Mouse (Mus musculus): ENCODE results near the gene Sik3. TPM values are rescaled to one million over a fixed set of nuclear protein-coding genes. Genes with fewer than 3 reads are reported as not detected.

Sik3 gene
- polyA plus RNA-seq, 1 experiment = 13.7 TPM

DNA sequence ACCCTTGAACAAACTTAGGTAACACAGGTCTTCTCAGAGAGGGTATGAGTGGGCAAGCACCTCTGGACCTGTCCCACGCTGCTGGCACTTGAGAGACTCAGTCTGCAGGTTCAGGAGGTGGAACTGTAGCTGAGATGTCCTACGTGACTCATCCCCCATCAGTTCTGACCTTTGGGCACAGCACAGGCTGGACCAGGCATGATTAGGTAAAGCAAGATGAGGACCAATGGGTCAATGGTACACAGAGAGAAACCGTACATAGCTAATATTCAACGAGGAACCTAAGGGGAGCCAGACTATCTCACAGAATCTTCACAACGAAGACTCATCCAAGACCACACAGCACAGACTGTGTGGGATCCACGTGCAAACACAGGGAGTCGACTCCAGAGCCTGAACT, 226.2 kb downstream of the Sik3 start:
- TF ChIP-seq POLR2A (IDR thresholded peaks at IDR 0.05; ENCODE audit: low read depth, low read length) = no peak
- TF ChIP-seq CTCF (IDR thresholded peaks at IDR 0.05; ENCODE audit: extremely low read depth, insufficient read depth, insufficient read length, insufficient replicate concordance) = no peak
- no peak for DNase-seq (ENCODE audit: low read depth in 1 of 2, low spot score in 2 of 2)
- H3K36me3 ChIP-seq (ENCODE audit: control insufficient read depth, insufficient read depth, low read length) = no peaks in the 10 kb centered on the region
- no peak overlapping the region for H3K4me3 ChIP-seq (ENCODE audit: extremely low read depth, insufficient read depth, insufficient read length)
- no peaks in the 10 kb centered on the region for H3K4me1 ChIP-seq (ENCODE audit: control insufficient read depth, insufficient read depth, insufficient read length)
- no peak overlapping the region for H3K27ac ChIP-seq (ENCODE audit: insufficient read depth, low read length)
- no peaks in the 10 kb centered on the region for H3K27me3 ChIP-seq (ENCODE audit: control insufficient read depth, insufficient read depth, low read length)
- 86% methylated on average over 7 of the region's 7 CpGs for WGBS

DNA sequence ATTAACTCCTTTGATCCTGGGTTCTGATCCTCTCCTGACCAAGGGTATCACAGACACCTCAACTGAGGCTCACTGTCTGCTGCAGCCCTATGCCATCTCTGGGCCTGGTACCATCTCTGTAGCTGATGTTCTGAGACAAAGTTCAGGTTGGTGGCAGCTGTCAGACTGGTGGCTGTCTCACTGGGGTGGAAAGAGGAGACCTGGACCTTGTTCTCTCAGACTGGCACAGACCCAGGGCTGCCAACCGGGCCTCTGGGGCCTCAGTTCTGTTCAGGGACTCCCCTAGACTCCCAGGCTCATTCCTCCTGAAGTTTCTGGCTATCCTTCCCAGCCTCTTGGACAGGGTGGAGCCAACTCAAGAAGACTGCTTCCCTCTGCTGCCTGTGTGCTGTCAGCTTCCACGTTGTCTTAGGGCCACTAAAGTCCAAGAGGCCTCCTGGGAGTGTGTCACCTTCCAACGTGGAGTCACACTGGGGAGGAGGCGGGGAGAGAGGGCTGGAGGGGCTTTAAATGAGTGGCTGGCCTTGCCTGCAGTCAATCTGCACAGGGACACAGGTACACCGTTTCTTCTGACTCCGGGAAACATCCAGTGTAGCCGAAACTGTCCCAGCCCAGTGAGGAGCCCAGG, 228.0 kb downstream of the Sik3 start, which contains the start of gene Apoa4:
Apoa4 (plus strand) TSS at position 171 of the 628 bp plus-strand sequence.
- TF ChIP-seq POLR2A (IDR thresholded peaks at IDR 0.05; ENCODE audit: low read depth, low read length) (no peak), CTCF (IDR thresholded peaks at IDR 0.05; ENCODE audit: extremely low read depth, insufficient read depth, insufficient read length, insufficient replicate concordance) (no peak)
- Histone ChIP-seq H3K27me3 (ENCODE audit: control insufficient read depth, insufficient read depth, low read length) (no peaks in the 10 kb centered on the region), H3K36me3 (ENCODE audit: control insufficient read depth, insufficient read depth, low read length) (no peaks in the 10 kb centered on the region), H3K27ac (ENCODE audit: insufficient read depth, low read length) (no peak within 1 kb of the TSS), H3K4me1 (ENCODE audit: control insufficient read depth, insufficient read depth, insufficient read length) (no peaks in the 10 kb centered on the region), H3K4me3 (ENCODE audit: extremely low read depth, insufficient read depth, insufficient read length) (no peak within 1 kb of the TSS)
- DNase-seq (ENCODE audit: low read depth in 1 of 2, low spot score in 2 of 2) = no peak
- 70% methylated on average over 7 of the region's 7 CpGs for WGBS

- Histone ChIP-seq H3K36me3 (ENCODE audit: control insufficient read depth, insufficient read depth, low read length) (no peaks in the 10 kb centered on the region), H3K4me1 (ENCODE audit: control insufficient read depth, insufficient read depth, insufficient read length) (no peaks in the 10 kb centered on the region), H3K27me3 (ENCODE audit: control insufficient read depth, insufficient read depth, low read length) (no peaks in the 10 kb centered on the region), H3K4me3 (ENCODE audit: extremely low read depth, insufficient read depth, insufficient read length) (no peak overlapping the region), H3K27ac (ENCODE audit: insufficient read depth, low read length) (no peak overlapping the region)
- no peak for DNase-seq (ENCODE audit: low read depth in 1 of 2, low spot score in 2 of 2)
- no peak for TF ChIP-seq POLR2A (IDR thresholded peaks at IDR 0.05; ENCODE audit: low read depth, low read length)
- no peak for TF ChIP-seq CTCF (IDR thresholded peaks at IDR 0.05; ENCODE audit: extremely low read depth, insufficient read depth, insufficient read length, insufficient replicate concordance)
- WGBS = 85% methylated on average over 2 of the region's 2 CpGs
Observed at GRCm38 (mm10) chr9:46241818-46242217, 229.2 kb downstream of the Sik3 start.

- Histone ChIP-seq H3K4me3 (ENCODE audit: extremely low read depth, insufficient read depth, insufficient read length) (no peak overlapping the region), H3K27ac (ENCODE audit: insufficient read depth, low read length) (no peak overlapping the region), H3K27me3 (ENCODE audit: control insufficient read depth, insufficient read depth, low read length) (no peaks in the 10 kb centered on the region), H3K36me3 (ENCODE audit: control insufficient read depth, insufficient read depth, low read length) (no peaks in the 10 kb centered on the region), H3K4me1 (ENCODE audit: control insufficient read depth, insufficient read depth, insufficient read length) (no peaks in the 10 kb centered on the region)
- WGBS = 68% methylated on average over 4 of the region's 4 CpGs
- no peak for DNase-seq (ENCODE audit: low read depth in 1 of 2, low spot score in 2 of 2)
- TF ChIP-seq CTCF (IDR thresholded peaks at IDR 0.05; ENCODE audit: extremely low read depth, insufficient read depth, insufficient read length, insufficient replicate concordance) (no peak), POLR2A (IDR thresholded peaks at IDR 0.05; ENCODE audit: low read depth, low read length) (no peak)
Observed at GRCm38 (mm10) chr9:46243122-46243521, 230.5 kb downstream of the Sik3 start.

GRCm38 (mm10) chr9:46243584-46243983, 231.0 kb downstream of the Sik3 start:
- H3K4me1 ChIP-seq (ENCODE audit: control insufficient read depth, insufficient read depth, insufficient read length) = no peaks in the 10 kb centered on the region
- no peak for DNase-seq (ENCODE audit: low read depth in 1 of 2, low spot score in 2 of 2)
- H3K36me3 ChIP-seq (ENCODE audit: control insufficient read depth, insufficient read depth, low read length) = no peaks in the 10 kb centered on the region
- no peaks in the 10 kb centered on the region for H3K27me3 ChIP-seq (ENCODE audit: control insufficient read depth, insufficient read depth, low read length)
- no peak overlapping the region for H3K27ac ChIP-seq (ENCODE audit: insufficient read depth, low read length)
- TF ChIP-seq CTCF (IDR thresholded peaks at IDR 0.05; ENCODE audit: extremely low read depth, insufficient read depth, insufficient read length, insufficient replicate concordance) = no peak
- TF ChIP-seq POLR2A (IDR thresholded peaks at IDR 0.05; ENCODE audit: low read depth, low read length) = no peak
- WGBS = 76% methylated on average over 8 of the region's 8 CpGs
- no peak overlapping the region for H3K4me3 ChIP-seq (ENCODE audit: extremely low read depth, insufficient read depth, insufficient read length)

- peak; percentile 69; the same call in 1 of the 2 replicates for TF ChIP-seq CTCF (IDR thresholded peaks at IDR 0.05; ENCODE audit: extremely low read depth, insufficient read depth, insufficient read length, insufficient replicate concordance)
- TF ChIP-seq POLR2A (IDR thresholded peaks at IDR 0.05; ENCODE audit: low read depth, low read length) = no peak
- H3K4me1 ChIP-seq (ENCODE audit: control insufficient read depth, insufficient read depth, insufficient read length) = no peaks in the 10 kb centered on the region
- no peaks in the 10 kb centered on the region for H3K27me3 ChIP-seq (ENCODE audit: control insufficient read depth, insufficient read depth, low read length)
- H3K27ac ChIP-seq (ENCODE audit: insufficient read depth, low read length) = no peak overlapping the region
- peak in 1 of 2 experiments; percentile 20 for DNase-seq (ENCODE audit: low read depth in 1 of 2, low spot score in 2 of 2)
- no peaks in the 10 kb centered on the region for H3K36me3 ChIP-seq (ENCODE audit: control insufficient read depth, insufficient read depth, low read length)
- H3K4me3 ChIP-seq (ENCODE audit: extremely low read depth, insufficient read depth, insufficient read length) = no peak overlapping the region
- WGBS = 35% methylated on average over 11 of the region's 11 CpGs
Observed at GRCm38 (mm10) chr9:46246752-46247324, 234.2 kb downstream of the Sik3 start.

DNA sequence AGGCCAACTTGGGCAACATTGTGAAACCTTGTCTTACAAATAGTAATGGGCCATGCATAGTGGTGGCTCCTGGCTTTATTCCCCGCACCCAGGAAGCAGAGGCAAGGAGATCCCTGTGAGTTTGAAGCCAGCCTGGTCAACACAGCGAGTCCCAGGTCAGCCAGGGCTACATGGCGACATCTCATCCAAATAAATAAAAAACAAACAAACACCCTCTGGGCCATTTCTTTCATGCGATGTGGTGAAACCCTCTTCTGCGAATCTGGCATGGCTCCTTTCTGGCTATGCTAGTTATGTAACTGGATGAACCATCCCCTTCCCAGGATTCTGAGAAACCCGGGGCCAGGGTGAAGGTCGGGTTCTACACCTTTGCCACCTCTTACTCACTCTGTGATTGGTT, 243.6 kb downstream of the Sik3 start:
- H3K4me1 ChIP-seq (ENCODE audit: control insufficient read depth, insufficient read depth, insufficient read length) = no peaks in the 10 kb centered on the region

More for the DNA sequence above, 243.6 kb downstream of the Sik3 start:
- 89% methylated on average over 7 of the region's 7 CpGs for WGBS
- Histone ChIP-seq H3K36me3 (ENCODE audit: control insufficient read depth, insufficient read depth, low read length) (no peaks in the 10 kb centered on the region), H3K4me3 (ENCODE audit: extremely low read depth, insufficient read depth, insufficient read length) (no peak overlapping the region), H3K27me3 (ENCODE audit: control insufficient read depth, insufficient read depth, low read length) (no peaks in the 10 kb centered on the region), H3K27ac (ENCODE audit: insufficient read depth, low read length) (no peak overlapping the region)
- no peak for TF ChIP-seq CTCF (IDR thresholded peaks at IDR 0.05; ENCODE audit: extremely low read depth, insufficient read depth, insufficient read length, insufficient replicate concordance)
- TF ChIP-seq POLR2A (IDR thresholded peaks at IDR 0.05; ENCODE audit: low read depth, low read length) = no peak
- DNase-seq (ENCODE audit: low read depth in 1 of 2, low spot score in 2 of 2) = no peak

Data from spleen, adult 2 months (tissue).